Mouse (Mus musculus) limb, embryonic 12.5 days (tissue): ENCODE measurements around the gene Epha4. TPM values are rescaled to one million over a fixed set of nuclear protein-coding genes. Genes with fewer than 3 reads are reported as not detected.

Experiments used
- ATAC-seq: fragments of 200-750 bp; cut with Nextera tagmentation; 2 replicates; pipeline ENCODE4 v1.8.0; 2017; ENCODE audit warnings: low read depth, moderate TSS enrichment; ENCODE audit not compliant: insufficient number of reproducible peaks, insufficient read depth, low FRiP score, low TSS enrichment
- H3K27ac ChIP-seq: fragments of 300-500 bp; sonication (generic); 2 replicates; pipeline ENCODE4 v1.5.1; 2016; ENCODE audit warnings: mild to moderate bottlenecking, moderate library complexity
- H3K27me3 ChIP-seq: fragments of 300-500 bp; sonication (generic); 2 replicates; pipeline ENCODE4 v1.6.1; 2016; ENCODE audit warnings: mild to moderate bottlenecking, moderate library complexity
- H3K36me3 ChIP-seq: fragments of 300-500 bp; sonication (generic); 2 replicates; pipeline ENCODE4 v1.6.1; 2016; ENCODE audit warnings: mild to moderate bottlenecking, moderate library complexity
- H3K4me1 ChIP-seq: fragments of 300-500 bp; sonication (generic); replicated peaks from 2 replicates; pipeline ENCODE4 v1.6.1; 2016
- H3K4me2 ChIP-seq: fragments of 300-500 bp; sonication (generic); 2 replicates; pipeline ENCODE4 v1.6.1; 2016; ENCODE audit warnings: mild to moderate bottlenecking, moderate library complexity
- H3K4me3 ChIP-seq: fragments of 300-500 bp; sonication (generic); replicated peaks from 2 replicates; pipeline ENCODE4 v1.5.1; 2016; ENCODE audit warnings: mild to moderate bottlenecking
- H3K9ac ChIP-seq: fragments of 300-500 bp; sonication (generic); replicated peaks from 2 replicates; pipeline ENCODE4 v1.6.1; 2016; ENCODE audit warnings: mild to moderate bottlenecking, moderate library complexity
- H3K9me3 ChIP-seq: fragments of 300-500 bp; sonication (generic); 2 replicates; pipeline ENCODE4 v1.6.1; 2016; ENCODE audit warnings: mild to moderate bottlenecking, moderate library complexity
- WGBS: fragments of 180-500 bp; shearing (Covaris S2); methylation state at CpG from one replicate; pipeline ENCODE4 v1.1.7; 2016; 5-methylcytosine and 5-hydroxymethylcytosine counted together
- polyA plus RNA-seq: library from polyadenylated mRNA; unstranded; fragments of >200 nt; fragmentation: Nextera tagmentation; extraction: Ambion mirVana; gene quantifications from 2 replicates; pipeline ENCODE4 v1.2.1, GENCODE M21; 2016

The Epha4 gene
- polyA plus RNA-seq: 57.7 and 58.5 TPM in 2 replicates

- H3K36me3 ChIP-seq: peaks cover 10% of the 10 kb centered on the region; the same call in 1 of the 2 replicates
- H3K9ac ChIP-seq: peak within 1 kb of the TSS; percentile 72
- WGBS: under 1% methylated on average over 40 of the region's 40 CpGs
- ATAC-seq: peak; percentile 94
- no peaks in the 10 kb centered on the region for H3K9me3 ChIP-seq
- H3K4me3 ChIP-seq: peak within 1 kb of the TSS; percentile 62
- peak within 1 kb of the TSS; percentile 81 for H3K4me2 ChIP-seq
- H3K27me3 ChIP-seq: peaks cover 16% of the 10 kb centered on the region; the same call in 1 of the 2 replicates
- peaks cover 39% of the 10 kb centered on the region for H3K4me1 ChIP-seq
- H3K27ac ChIP-seq: peak within 1 kb of the TSS; percentile 90
Observed at GRCm38 (mm10) chr1:77514963-77515650, at the start of gene Epha4. Gene Epha4 (minus strand): TSS chr1:77515088.

DNA sequence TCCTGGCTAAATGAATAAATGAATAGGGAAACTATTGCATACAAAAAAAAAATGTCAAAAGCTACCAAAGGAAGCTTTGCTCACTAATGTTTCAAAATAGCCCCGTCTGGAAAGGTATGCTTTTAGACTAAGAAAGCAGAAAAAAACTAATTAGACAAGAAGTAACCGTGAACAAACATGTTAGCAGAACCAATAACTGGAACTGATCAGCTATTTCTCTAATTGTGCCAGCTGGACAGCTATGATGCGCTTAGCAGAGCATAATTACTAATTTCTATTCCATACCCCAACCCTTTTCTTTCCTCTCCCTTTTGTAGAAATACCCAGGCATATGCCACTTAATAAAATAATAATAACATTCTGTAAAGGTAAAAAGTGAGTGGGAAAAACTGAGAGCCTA lies 41.3 kb upstream of the Epha4 start:
- no peak for ATAC-seq
- Histone ChIP-seq H3K36me3 (no peaks in the 10 kb centered on the region), H3K4me1 (no peaks in the 10 kb centered on the region), H3K4me3 (no peak overlapping the region), H3K9me3 (no peaks in the 10 kb centered on the region), H3K27ac (no peak overlapping the region), H3K4me2 (no peak overlapping the region), H3K9ac (no peak overlapping the region), H3K27me3 (no peaks in the 10 kb centered on the region)
- 81% methylated on average over 3 of the region's 3 CpGs for WGBS

- Histone ChIP-seq H3K4me1 (no peaks in the 10 kb centered on the region), H3K4me3 (no peak overlapping the region), H3K4me2 (no peak overlapping the region), H3K9me3 (no peaks in the 10 kb centered on the region), H3K36me3 (no peaks in the 10 kb centered on the region), H3K9ac (no peak overlapping the region), H3K27me3 (no peaks in the 10 kb centered on the region), H3K27ac (no peak overlapping the region)
- no peak for ATAC-seq
- 88% methylated on average over 7 of the region's 7 CpGs for WGBS
Observed at GRCm38 (mm10) chr1:77551927-77552326, 37.0 kb upstream of the Epha4 start.

DNA sequence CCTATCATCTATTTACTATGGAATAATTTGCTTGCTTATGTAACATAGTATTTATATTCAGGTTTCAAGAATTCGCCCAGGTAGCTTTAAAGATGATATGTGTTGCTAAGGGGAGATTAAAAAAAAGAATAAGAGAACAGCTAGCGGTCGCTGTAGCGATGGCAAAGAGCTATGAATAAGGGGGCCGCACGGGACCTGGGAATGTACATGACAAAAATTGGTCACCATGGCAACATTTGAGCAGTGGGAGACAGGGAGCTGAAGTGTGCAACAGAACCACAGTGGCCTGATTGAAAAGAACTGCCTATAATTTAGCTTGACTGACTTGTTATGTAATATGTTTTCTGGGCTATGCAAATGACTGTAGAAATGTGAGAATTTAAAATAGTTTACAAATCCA lies 30.8 kb upstream of the Epha4 start:
- Histone ChIP-seq H3K4me3 (no peak overlapping the region), H3K4me1 (no peaks in the 10 kb centered on the region), H3K9ac (no peak overlapping the region), H3K27me3 (no peaks in the 10 kb centered on the region), H3K27ac (no peak overlapping the region), H3K36me3 (no peaks in the 10 kb centered on the region), H3K4me2 (no peak overlapping the region), H3K9me3 (no peaks in the 10 kb centered on the region)
- no peak for ATAC-seq
- WGBS: 75% methylated on average over 6 of the region's 6 CpGs

GRCm38 (mm10) chr1:77545035-77545434 lies 30.1 kb upstream of the Epha4 start:
- H3K9ac ChIP-seq: no peak overlapping the region
- H3K9me3 ChIP-seq: no peaks in the 10 kb centered on the region
- H3K4me3 ChIP-seq: no peak overlapping the region
- no peak overlapping the region for H3K4me2 ChIP-seq
- no peak for ATAC-seq
- H3K36me3 ChIP-seq: no peaks in the 10 kb centered on the region
- no peaks in the 10 kb centered on the region for H3K27me3 ChIP-seq
- H3K4me1 ChIP-seq: no peaks in the 10 kb centered on the region
- WGBS: 89% methylated on average over 1 of the region's 1 CpGs
- H3K27ac ChIP-seq: no peak overlapping the region

GRCm38 (mm10) chr1:77544279-77544678 lies 29.4 kb upstream of the Epha4 start:
- no peak overlapping the region for H3K4me2 ChIP-seq
- no peaks in the 10 kb centered on the region for H3K9me3 ChIP-seq
- no peak for ATAC-seq
- H3K36me3 ChIP-seq: no peaks in the 10 kb centered on the region
- WGBS: 39% methylated on average over 3 of the region's 3 CpGs
- H3K9ac ChIP-seq: no peak overlapping the region
- no peaks in the 10 kb centered on the region for H3K4me1 ChIP-seq
- H3K27me3 ChIP-seq: no peaks in the 10 kb centered on the region
- H3K4me3 ChIP-seq: no peak overlapping the region
- H3K27ac ChIP-seq: no peak overlapping the region

DNA sequence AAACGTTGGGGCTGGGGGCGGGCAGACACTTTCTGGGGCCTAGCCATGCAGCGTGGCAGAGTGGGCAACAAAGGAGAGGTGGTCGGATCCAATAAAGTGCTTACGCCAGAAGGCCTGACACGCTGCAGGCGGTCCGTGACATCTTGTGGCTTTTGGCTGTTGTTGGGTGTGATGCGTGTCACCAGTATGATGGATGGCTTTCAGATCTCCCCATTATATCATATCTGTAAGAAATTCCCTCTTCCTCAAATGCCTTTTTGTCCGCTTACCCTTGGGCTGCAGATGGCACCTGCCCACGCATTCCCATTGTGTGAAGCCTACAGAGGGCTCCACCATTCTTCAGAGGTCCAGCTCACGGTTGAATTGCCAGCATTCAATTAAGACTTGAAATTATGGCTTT lies 25.1 kb upstream of the Epha4 start:
- H3K4me1 ChIP-seq: no peaks in the 10 kb centered on the region
- H3K27me3 ChIP-seq: no peaks in the 10 kb centered on the region
- no peaks in the 10 kb centered on the region for H3K36me3 ChIP-seq
- no peak overlapping the region for H3K4me3 ChIP-seq
- H3K9me3 ChIP-seq: no peaks in the 10 kb centered on the region
- H3K27ac ChIP-seq: no peak overlapping the region
- no peak overlapping the region for H3K4me2 ChIP-seq
- ATAC-seq: no peak
- 82% methylated on average over 12 of the region's 12 CpGs for WGBS
- no peak overlapping the region for H3K9ac ChIP-seq

- Histone ChIP-seq H3K27ac (no peak overlapping the region), H3K4me3 (no peak overlapping the region), H3K9me3 (no peaks in the 10 kb centered on the region), H3K36me3 (no peaks in the 10 kb centered on the region), H3K9ac (no peak overlapping the region), H3K4me1 (peaks cover under 1% of the 10 kb centered on the region; the same call in 1 of the 2 replicates), H3K4me2 (no peak overlapping the region), H3K27me3 (0 out of 2 replicates have a peak, but pooled peaks cover 3% of the 10 kb centered on the region)
- no peak for ATAC-seq
- 85% methylated on average over 2 of the region's 2 CpGs for WGBS
Observed at GRCm38 (mm10) chr1:77538559-77538958, 23.7 kb upstream of the Epha4 start.

GRCm38 (mm10) chr1:77535905-77536304 lies 21.0 kb upstream of the Epha4 start:
- Histone ChIP-seq H3K36me3 (no peaks in the 10 kb centered on the region), H3K9me3 (no peaks in the 10 kb centered on the region), H3K4me2 (no peak overlapping the region), H3K27ac (no peak overlapping the region), H3K9ac (no peak overlapping the region), H3K27me3 (0 out of 2 replicates have a peak, but pooled peaks cover 3% of the 10 kb centered on the region), H3K4me1 (peaks cover 4% of the 10 kb centered on the region; the same call in 1 of the 2 replicates), H3K4me3 (no peak overlapping the region)
- WGBS: 87% methylated on average over 5 of the region's 5 CpGs
- ATAC-seq: no peak

DNA sequence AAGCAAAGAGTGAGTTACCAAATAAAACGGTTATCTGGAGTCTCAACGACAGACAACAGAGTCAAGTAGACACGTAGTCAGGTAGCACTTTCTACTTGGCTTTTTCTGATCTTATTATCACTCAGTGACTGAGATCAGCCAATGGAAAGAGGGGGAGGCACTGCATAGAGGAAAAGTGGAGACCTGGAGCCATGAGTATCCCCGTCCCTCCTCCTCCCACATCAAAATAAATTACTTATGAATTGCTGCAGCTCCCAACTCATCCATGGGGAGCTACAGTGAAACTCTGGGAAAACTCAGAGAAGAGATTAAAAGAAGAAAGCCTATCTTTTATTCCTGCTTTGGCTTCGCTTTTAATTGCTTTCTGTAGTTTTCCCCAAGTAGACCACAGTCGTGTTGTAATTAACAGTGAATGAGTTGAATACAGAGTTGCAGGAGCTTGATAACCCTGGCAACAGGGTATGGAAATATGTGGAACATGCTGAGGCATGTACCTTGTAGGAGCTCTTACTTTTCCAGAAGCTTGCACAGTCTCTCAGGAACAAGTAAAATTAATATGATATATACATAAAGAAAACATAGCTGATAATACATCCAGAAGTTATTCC lies 17.8 kb upstream of the Epha4 start:
- Histone ChIP-seq H3K9me3 (no peaks in the 10 kb centered on the region), H3K27ac (no peak overlapping the region), H3K36me3 (no peaks in the 10 kb centered on the region), H3K4me1 (peaks cover 4% of the 10 kb centered on the region; the same call in 1 of the 2 replicates), H3K27me3 (0 out of 2 replicates have a peak, but pooled peaks cover 3% of the 10 kb centered on the region), H3K9ac (no peak overlapping the region), H3K4me3 (no peak overlapping the region), H3K4me2 (no peak overlapping the region)
- ATAC-seq: no peak
- WGBS: 41% methylated on average over 6 of the region's 6 CpGs

DNA sequence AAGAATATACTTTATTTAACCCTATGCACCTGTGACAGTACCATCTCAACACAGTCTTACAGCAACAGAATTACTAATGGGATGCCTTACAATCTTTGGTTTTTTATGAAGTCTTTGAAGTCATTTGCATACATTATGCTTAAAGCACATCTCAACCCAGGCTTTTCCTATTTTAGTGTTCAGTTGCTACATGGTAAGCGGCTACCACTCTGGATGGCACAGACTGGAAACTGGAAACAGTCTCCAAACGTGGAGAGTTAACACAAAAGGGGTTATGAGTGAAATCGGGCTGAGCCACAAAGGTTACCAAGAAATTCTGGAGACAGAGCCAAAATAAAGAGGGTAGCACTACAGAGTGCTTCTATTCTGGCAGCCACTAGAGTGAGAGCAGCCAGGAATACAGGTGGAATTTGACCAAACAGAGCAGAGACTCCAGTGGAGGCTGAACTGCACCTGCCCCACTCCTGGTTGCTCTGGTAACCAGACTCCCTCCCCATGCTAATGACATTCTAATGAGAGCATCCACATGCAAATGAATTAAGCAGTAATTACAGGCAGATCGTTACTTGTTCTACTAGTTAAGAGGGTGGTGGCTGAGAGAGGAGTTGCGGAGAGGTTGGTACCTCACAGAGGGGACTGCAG lies 17.2 kb upstream of the Epha4 start:
- Histone ChIP-seq H3K27me3 (0 out of 2 replicates have a peak, but pooled peaks cover 3% of the 10 kb centered on the region), H3K9ac (no peak overlapping the region), H3K27ac (no peak overlapping the region), H3K36me3 (no peaks in the 10 kb centered on the region), H3K4me2 (no peak overlapping the region), H3K4me1 (peaks cover 4% of the 10 kb centered on the region; the same call in 1 of the 2 replicates), H3K9me3 (no peaks in the 10 kb centered on the region), H3K4me3 (no peak overlapping the region)
- ATAC-seq: no peak
- WGBS: 53% methylated on average over 5 of the region's 5 CpGs
